Mouse (Mus musculus) lung, adult 2 months (tissue): Measurements from ENCODE around the gene Gnai2.

Experiments used
- CTCF ChIP-seq: fragments of 200-500 bp; IDR thresholded peaks from 2 replicates; pipeline ENCODE4 v1.5.1; 2011; ENCODE audit warnings: mild to moderate bottlenecking, low read length, control low read depth; ENCODE audit not compliant: insufficient read depth
- POLR2A ChIP-seq: fragments of 200-500 bp; IDR thresholded peaks from 2 replicates; pipeline ENCODE4 v1.6.1; 2011; ENCODE audit warnings: low read depth, mild to moderate bottlenecking, control low read depth, low read length, borderline replicate concordance; ENCODE audit errors: extremely low read depth

DNA sequence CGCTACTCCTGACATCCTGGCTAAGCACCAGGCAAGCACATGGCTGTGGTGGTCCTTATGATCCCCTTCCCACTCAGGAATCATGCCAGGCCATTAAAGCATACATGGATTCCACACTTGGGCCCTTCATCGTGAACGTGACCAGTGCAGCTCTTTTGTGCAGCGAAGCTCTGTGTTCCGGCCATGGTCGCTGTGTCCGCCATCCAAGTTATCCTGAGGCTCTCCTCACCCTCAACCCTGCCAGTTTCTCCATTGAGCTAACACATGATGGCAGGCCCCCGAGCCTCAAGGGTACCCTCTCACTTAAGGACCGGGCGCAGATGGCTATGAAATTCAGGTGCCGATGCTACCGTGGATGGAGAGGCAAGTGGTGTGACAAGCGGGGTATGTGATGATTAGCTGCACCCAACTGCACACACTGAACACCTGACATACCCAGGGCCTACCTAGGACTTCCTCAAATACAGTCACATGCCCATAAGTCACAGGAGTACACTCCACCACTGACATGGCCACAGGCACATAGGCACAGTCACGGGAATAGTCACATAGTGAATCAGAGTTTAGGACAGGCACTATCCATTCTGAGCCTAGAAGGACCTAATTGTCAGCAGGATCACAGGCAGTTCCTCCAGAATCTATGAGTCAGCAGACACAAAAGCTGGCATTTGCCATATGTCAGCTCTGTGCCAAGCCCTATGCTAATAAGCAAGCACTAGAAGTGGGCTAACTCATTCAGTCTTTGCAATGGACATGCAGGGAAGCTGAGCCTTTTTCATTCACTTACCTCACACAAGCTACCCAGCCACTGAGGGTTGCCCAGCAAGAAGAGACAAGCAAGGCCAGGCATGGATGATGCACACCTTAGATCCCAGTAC is 55.9 kb downstream of the Gnai2 start:
- TF ChIP-seq POLR2A (no peak), CTCF (no peak)
